ENCODE assay signal across 7 mouse cellular contexts in the genomic region with DNA sequence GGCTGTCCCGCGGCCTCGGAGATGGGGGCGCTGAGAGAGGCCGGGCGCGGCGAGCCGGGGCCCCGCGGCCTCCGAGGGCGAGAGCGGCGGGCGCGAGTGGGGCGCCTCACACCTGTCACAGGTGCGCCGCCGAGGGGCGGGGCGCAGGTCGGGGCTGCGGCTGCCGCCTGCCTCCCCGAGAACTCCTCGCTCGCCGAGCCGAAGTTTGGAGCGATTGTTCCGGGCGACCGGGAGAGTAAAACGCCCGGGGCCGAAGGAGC. TPM values are rescaled to one million over a fixed set of nuclear protein-coding genes. Genes with fewer than 3 reads are reported as not detected.
DNase-seq lines count a peak whose midpoint lies in the region; ATAC-seq and TF ChIP-seq lines count a peak whose summit lies in the region.

No protein-coding gene starts in this region.

- H3K9ac ChIP-seq in neural tube, embryonic 11.5 days (ENCODE audit: low read length): peak overlapping the region; percentile 93
- peak overlapping the region; percentile 91 for H3K9ac ChIP-seq in forebrain, embryonic 13.5 days
- peak overlapping the region; percentile 89 for H3K9ac ChIP-seq in limb, embryonic 13.5 days

- no peaks in the 10 kb centered on the region for H3K27me3 ChIP-seq in neural tube, embryonic 11.5 days (ENCODE audit: control insufficient read depth, insufficient read depth, low read length)
- no peaks in the 10 kb centered on the region for H3K27me3 ChIP-seq in forebrain, embryonic 13.5 days
- H3K27me3 ChIP-seq in limb, embryonic 13.5 days: no peaks in the 10 kb centered on the region; the same call in 1 of the 2 replicates

- no peak for TF ChIP-seq POLR2A in olfactory bulb, adult 2 months (IDR thresholded peaks at IDR 0.05; ENCODE audit: insufficient read depth, low read depth, low read length)

- H3K4me3 ChIP-seq in neural tube, embryonic 11.5 days (ENCODE audit: low read depth, low read length): peak overlapping the region; percentile 94
- H3K4me3 ChIP-seq in forebrain, embryonic 13.5 days: peak overlapping the region; percentile 93
- H3K4me3 ChIP-seq in limb, embryonic 13.5 days: peak overlapping the region; percentile 81
- H3K4me3 ChIP-seq in olfactory bulb, adult 2 months (ENCODE audit: insufficient read depth, low read depth, low read length): peak overlapping the region; percentile 96

- no peak for TF ChIP-seq CTCF in olfactory bulb, adult 2 months (IDR thresholded peaks at IDR 0.05; ENCODE audit: insufficient read depth, low read depth, low read length)

- 0 out of 2 replicates have a peak, but pooled peaks cover 2% of the 10 kb centered on the region for H3K4me1 ChIP-seq in neural tube, embryonic 11.5 days (ENCODE audit: control insufficient read depth, insufficient read depth, low read length)
- H3K4me1 ChIP-seq in forebrain, embryonic 13.5 days: peaks cover 12% of the 10 kb centered on the region
- peaks cover 24% of the 10 kb centered on the region for H3K4me1 ChIP-seq in limb, embryonic 13.5 days
- peaks cover 14% of the 10 kb centered on the region for H3K4me1 ChIP-seq in olfactory bulb, adult 2 months (ENCODE audit: control insufficient read depth, insufficient read depth, low read length)

- DNase-seq in neural tube, embryonic 11.5 days (ENCODE audit: low spot score): no peak
- DNase-seq in neural tube, embryonic 10.5 days (ENCODE audit: extremely low spot score, low spot score): no peak
- no peak for DNase-seq in frontal cortex, postnatal 36 days (ENCODE audit: low spot score in 2 of 2)
- DNase-seq in urinary bladder, postnatal 4 days (ENCODE audit: low spot score in 2 of 2): no peak

- peak overlapping the region; percentile 74 for H3K4me2 ChIP-seq in neural tube, embryonic 11.5 days (ENCODE audit: low read depth)
- H3K4me2 ChIP-seq in forebrain, embryonic 13.5 days: peak overlapping the region; percentile 79
- peak overlapping the region; percentile 90 for H3K4me2 ChIP-seq in limb, embryonic 13.5 days (replicated peaks)

- peak overlapping the region; percentile 84 for H3K27ac ChIP-seq in neural tube, embryonic 11.5 days (ENCODE audit: low read depth, low read length)
- H3K27ac ChIP-seq in forebrain, embryonic 13.5 days: peak overlapping the region; percentile 75
- peak overlapping the region; percentile 74 for H3K27ac ChIP-seq in limb, embryonic 13.5 days
- peak overlapping the region; percentile 73 for H3K27ac ChIP-seq in olfactory bulb, adult 2 months (ENCODE audit: insufficient read depth, low read depth, low read length)

- 2% methylated on average over 29 of the region's 38 CpGs for WGBS in neural tube, embryonic 11.5 days
- 0% methylated on average over 24 of the region's 38 CpGs for WGBS in forebrain, embryonic 13.5 days
- WGBS in limb, embryonic 13.5 days: under 1% methylated on average over 27 of the region's 38 CpGs
- under 1% methylated on average over 38 of the region's 38 CpGs for WGBS in olfactory bulb, adult 2 months

- H3K9me3 ChIP-seq in neural tube, embryonic 11.5 days (ENCODE audit: control insufficient read depth, low read length): no peaks in the 10 kb centered on the region
- no peaks in the 10 kb centered on the region for H3K9me3 ChIP-seq in forebrain, embryonic 13.5 days (replicated peaks)
- no peaks in the 10 kb centered on the region for H3K9me3 ChIP-seq in limb, embryonic 13.5 days

- ATAC-seq in neural tube, embryonic 11.5 days (ENCODE audit: insufficient read depth, low FRiP score, low TSS enrichment): no peak; the same call in 1 of the 2 replicates
- ATAC-seq in forebrain, embryonic 13.5 days: no peak
- ATAC-seq in limb, embryonic 13.5 days (ENCODE audit: low FRiP score, low read depth): no peak; the same call in 1 of the 2 replicates

- no peaks in the 10 kb centered on the region for H3K36me3 ChIP-seq in neural tube, embryonic 11.5 days (ENCODE audit: control insufficient read depth, insufficient read depth, low read length)
- H3K36me3 ChIP-seq in forebrain, embryonic 13.5 days (ENCODE audit: poor library complexity, severe bottlenecking): no peaks in the 10 kb centered on the region
- H3K36me3 ChIP-seq in limb, embryonic 13.5 days: no peaks in the 10 kb centered on the region

RNA-seq across cellular contexts. Expression of gene Gab2, which starts 0.5 kb away (rescaled TPM):
- 12.7 and 12.9 TPM in 2 replicates for polyA plus RNA-seq in neural tube, embryonic 11.5 days (2014; fragmentation: Nextera tagmentation; extraction: Ambion mirVana)
- 9.9 and 10.1 TPM in 2 replicates for polyA plus RNA-seq in forebrain, embryonic 13.5 days (2015; fragmentation: Nextera tagmentation; extraction: Ambion mirVana)
- 4.0 and 4.9 TPM in 2 replicates for polyA plus RNA-seq in limb, embryonic 13.5 days (2015; fragmentation: Nextera tagmentation; extraction: Ambion mirVana)
- polyA plus RNA-seq in olfactory bulb, adult 2 months (2012; ENCODE audit: insufficient read depth, insufficient read length, low replicate concordance, missing spikeins): not detected in 2 replicates
